Mouse (Mus musculus) CH12.LX (cell line): ENCODE measurements around the gene Gja5.

ENCODE experiments used
- CTCF ChIP-seq, 2 experiments: IDR thresholded peaks in 1 of 2; conservative IDR thresholded peaks in 1 of 2; 2 replicates each; pipeline ENCODE4 v1.5.1; 2011 to 2012; ENCODE audit warnings: low read depth in 2 of 2, low read length in 2 of 2, improper control_type of control experiment in 1 of 2, inconsistent platforms in 1 of 2, mild to moderate bottlenecking in 1 of 2, moderate library complexity in 1 of 2
- E2F4 ChIP-seq: IDR thresholded peaks from 2 replicates; pipeline ENCODE4 v1.6.1; 2011; ENCODE audit warnings: low read depth, low read length, improper control_type of control experiment; ENCODE audit not compliant: insufficient replicate concordance
- EP300 ChIP-seq: IDR thresholded peaks from 2 replicates; pipeline ENCODE4 v1.6.1; 2011; ENCODE audit warnings: low read length, improper control_type of control experiment
- GABPA ChIP-seq: IDR thresholded peaks from 2 replicates; pipeline ENCODE4 v1.6.1; 2012; ENCODE audit warnings: low read depth, low read length, improper control_type of control experiment, inconsistent platforms; ENCODE audit not compliant: insufficient replicate concordance
- HCFC1 ChIP-seq: IDR thresholded peaks from 2 replicates; pipeline ENCODE4 v1.6.1; 2012; ENCODE audit warnings: low read depth, mild to moderate bottlenecking, inconsistent platforms, low read length, improper control_type of control experiment
- MAFK ChIP-seq: IDR thresholded peaks from 2 replicates; pipeline ENCODE4 v1.6.1; 2011; ENCODE audit warnings: low read length, improper control_type of control experiment; ENCODE audit not compliant: insufficient replicate concordance
- PAX5 ChIP-seq: IDR thresholded peaks from 2 replicates; pipeline ENCODE4 v1.6.1; 2012; ENCODE audit warnings: low read length, inconsistent platforms, mixed read lengths
- POLR2A ChIP-seq: IDR thresholded peaks from 2 replicates; pipeline ENCODE4 v1.6.1; 2011; ENCODE audit warnings: low read depth, mild to moderate bottlenecking, improper control_type of control experiment, low read length
- POLR2AphosphoS2 ChIP-seq: IDR thresholded peaks from 2 replicates; pipeline ENCODE4 v1.6.1; 2011; ENCODE audit warnings: low read depth, low read length, improper control_type of control experiment
- SIN3A ChIP-seq: IDR thresholded peaks from 2 replicates; pipeline ENCODE4 v1.6.1; 2012; ENCODE audit warnings: low read length, improper control_type of control experiment, inconsistent platforms
- USF2 ChIP-seq: conservative IDR thresholded peaks from 2 replicates; pipeline ENCODE4 v1.6.1; 2011; ENCODE audit warnings: low read depth, low read length, improper control_type of control experiment

DNA sequence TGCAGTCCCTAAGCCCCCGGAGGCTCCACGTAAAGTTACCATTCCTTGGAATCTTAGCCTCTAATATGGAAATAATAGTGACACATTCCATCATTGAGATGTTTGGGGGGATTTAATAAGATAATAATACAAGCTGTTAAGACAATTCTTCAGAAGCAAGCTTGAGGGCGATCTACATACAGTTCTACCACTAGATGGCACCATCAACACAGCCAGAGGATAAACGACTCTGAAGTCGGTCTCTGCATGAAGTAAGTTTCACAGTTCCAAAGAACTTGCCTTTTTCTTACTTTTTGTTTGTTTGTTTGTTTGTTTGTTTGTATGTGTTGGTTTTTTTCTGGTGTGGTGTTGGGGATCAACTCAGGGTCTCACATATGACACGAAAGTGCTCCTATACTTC lies 31.7 kb downstream of the Gja5 start:
- TF ChIP-seq CTCF (conservative IDR thresholded peaks at IDR 0.05 in 1 of 2, IDR thresholded peaks at IDR 0.05 in 1 of 2; ENCODE audit: low read depth in 2 of 2, low read length in 2 of 2), result peak; percentile 83 to 94
- TF ChIP-seq SIN3A, result no peak
- no peak for TF ChIP-seq MAFK
- no peak for TF ChIP-seq PAX5
- TF ChIP-seq HCFC1, result no peak
- no peak for TF ChIP-seq GABPA
- TF ChIP-seq POLR2A, result no peak
- TF ChIP-seq POLR2AphosphoS2, result no peak
- no peak for TF ChIP-seq EP300
- TF ChIP-seq USF2, result no peak
- TF ChIP-seq E2F4, result no peak
